Mouse (Mus musculus) lung, adult 2 months (tissue): ENCODE measurements around the gene Olfr1046.
"Not testable (repeated sequence)": the region's sequence is repeated elsewhere in the genome, so short reads cannot be mapped to it uniquely, and the experiment has no call there.

Experiments
- CTCF ChIP-seq: fragments of 200-500 bp; IDR thresholded peaks from 2 replicates; pipeline ENCODE4 v1.5.1; 2011; ENCODE audit warnings: mild to moderate bottlenecking, low read length, control low read depth; ENCODE audit not compliant: insufficient read depth
- POLR2A ChIP-seq: fragments of 200-500 bp; IDR thresholded peaks from 2 replicates; pipeline ENCODE4 v1.6.1; 2011; ENCODE audit warnings: low read depth, mild to moderate bottlenecking, control low read depth, low read length, borderline replicate concordance; ENCODE audit errors: extremely low read depth

DNA sequence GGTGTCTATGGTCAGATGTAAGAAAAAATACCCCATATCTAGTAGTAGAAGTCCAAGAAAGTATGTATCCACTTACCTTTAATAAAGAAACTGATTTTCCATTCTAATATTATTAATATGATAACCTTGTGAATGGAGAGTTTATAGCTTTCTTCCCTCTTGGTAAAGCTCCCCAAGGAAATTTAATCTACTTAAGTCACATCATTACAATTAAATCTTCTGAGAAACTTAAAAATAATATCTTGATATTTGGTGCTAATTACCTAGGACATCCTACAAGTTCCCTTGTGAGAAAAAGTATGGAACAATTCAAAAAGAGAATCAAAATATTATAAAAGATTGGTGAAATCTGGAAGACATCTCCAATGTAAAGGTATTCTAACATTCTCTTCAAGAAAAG, 39.1 kb upstream of the Olfr1046 start, which contains the start of gene Olfr1049:
- not testable (repeated sequence) for TF ChIP-seq POLR2A, CTCF
